Mouse (Mus musculus) MEL (cell line): ENCODE measurements around the gene Mmp27. TPM values are rescaled to one million over a fixed set of nuclear protein-coding genes. Genes with fewer than 3 reads are reported as not detected.

Source experiments
- DNase-seq: peaks from one replicate; pipeline ENCODE4 v3.0.0; 2011; ENCODE audit warnings: low read depth, low spot score
- H3K27ac ChIP-seq: 2 replicates; pipeline ENCODE4 v1.5.1; 2012; ENCODE audit warnings: low read depth, mild to moderate bottlenecking, control low read depth, low read length, moderate library complexity; ENCODE audit not compliant: control insufficient read depth
- H3K27me3 ChIP-seq, 2 experiments: fragments of 150-350 bp in 1 of 2; sonication (generic) in 1 of 2; 2 replicates each; pipeline ENCODE4 v1.6.1; 2012; ENCODE audit warnings: low read length in 2 of 2, mild to moderate bottlenecking in 2 of 2, improper control_type of control experiment in 1 of 2, moderate library complexity in 1 of 2; ENCODE audit not compliant: insufficient read depth in 2 of 2, control insufficient read depth in 1 of 2
- H3K36me3 ChIP-seq, 2 experiments: 2 replicates each; pipeline ENCODE4 v1.6.1; 2012 to 2014; ENCODE audit warnings: low read length in 2 of 2, improper control_type of control experiment in 1 of 2, inconsistent platforms in 1 of 2, mild to moderate bottlenecking in 1 of 2; ENCODE audit not compliant: insufficient read depth in 2 of 2, control insufficient read depth in 1 of 2
- H3K4me1 ChIP-seq, 2 experiments: fragments of 150-350 bp in 1 of 2; sonication (generic) in 1 of 2; 2 replicates each; pipeline ENCODE4 v1.6.1; 2012; ENCODE audit warnings: low read length in 2 of 2, improper control_type of control experiment in 1 of 2, mild to moderate bottlenecking in 1 of 2; ENCODE audit not compliant: insufficient read depth in 2 of 2, control insufficient read depth in 1 of 2
- H3K4me3 ChIP-seq, 2 experiments: fragments of 150-350 bp in 1 of 2; sonication (generic) in 1 of 2; 2 replicates each; pipeline ENCODE4 v1.5.1; 2012; ENCODE audit warnings: low read depth in 2 of 2, low read length in 2 of 2, mild to moderate bottlenecking in 2 of 2, moderate library complexity in 2 of 2, control low read depth in 1 of 2, improper control_type of control experiment in 1 of 2; ENCODE audit not compliant: control insufficient read depth in 1 of 2, insufficient read depth in 1 of 2
- H3K79me2 ChIP-seq: 2 replicates; pipeline ENCODE4 v1.6.1; 2012; ENCODE audit warnings: mild to moderate bottlenecking, low read length, moderate library complexity; ENCODE audit not compliant: control insufficient read depth, poor library complexity, insufficient read depth
- H3K9ac ChIP-seq: 2 replicates; pipeline ENCODE4 v1.6.1; 2012; ENCODE audit warnings: low read depth, mild to moderate bottlenecking, control low read depth, low read length, moderate library complexity; ENCODE audit not compliant: control insufficient read depth, poor library complexity, severe bottlenecking
- H3K9me3 ChIP-seq: fragments of 150-350 bp; sonication (generic); replicated peaks from 2 replicates; pipeline ENCODE4 v1.6.1; 2012; ENCODE audit warnings: mild to moderate bottlenecking, low read length, improper control_type of control experiment, moderate library complexity; ENCODE audit not compliant: insufficient read depth
- BHLHE40 ChIP-seq: IDR thresholded peaks from 2 replicates; pipeline ENCODE4 v1.6.1; 2012; ENCODE audit warnings: low read depth, mild to moderate bottlenecking, inconsistent platforms, low read length, improper control_type of control experiment, borderline replicate concordance
- E2F4 ChIP-seq: IDR thresholded peaks from 2 replicates; pipeline ENCODE4 v1.6.1; 2011; ENCODE audit warnings: low read depth, low read length, improper control_type of control experiment, borderline replicate concordance
- JUND ChIP-seq: IDR thresholded peaks from 2 replicates; pipeline ENCODE4 v1.6.1; 2011; ENCODE audit warnings: low read depth, mild to moderate bottlenecking, improper control_type of control experiment, low read length
- KAT2A ChIP-seq: conservative IDR thresholded peaks from 2 replicates; pipeline ENCODE4 v1.6.1; 2012; ENCODE audit warnings: low read depth, low read length, improper control_type of control experiment, inconsistent platforms
- MAX ChIP-seq: IDR thresholded peaks from 2 replicates; pipeline ENCODE4 v1.6.1; 2011; ENCODE audit warnings: low read length, improper control_type of control experiment
- MAZ ChIP-seq: IDR thresholded peaks from 2 replicates; pipeline ENCODE4 v1.6.1; 2012; ENCODE audit warnings: low read depth, mild to moderate bottlenecking, inconsistent platforms, low read length, improper control_type of control experiment
- MYB ChIP-seq: IDR thresholded peaks from 2 replicates; pipeline ENCODE4 v1.6.1; 2011; ENCODE audit warnings: mild to moderate bottlenecking, low read depth, low read length, improper control_type of control experiment
- MYC ChIP-seq: IDR thresholded peaks from 2 replicates; pipeline ENCODE4 v1.6.1; 2011; ENCODE audit warnings: low read depth, mild to moderate bottlenecking, low read length, improper control_type of control experiment, moderate library complexity
- NELFE ChIP-seq: IDR thresholded peaks from 2 replicates; pipeline ENCODE4 v1.6.1; 2011; ENCODE audit warnings: low read depth, low read length, improper control_type of control experiment
- NRF1 ChIP-seq: IDR thresholded peaks from 2 replicates; pipeline ENCODE4 v1.6.1; 2014; ENCODE audit warnings: low read depth, mild to moderate bottlenecking, inconsistent platforms, low read length, improper control_type of control experiment, moderate library complexity; ENCODE audit not compliant: poor library complexity, insufficient read depth, severe bottlenecking
- POLR2A ChIP-seq, 2 experiments: IDR thresholded peaks; 2 replicates each; pipeline ENCODE4 v1.6.1; 2011 to 2012; ENCODE audit warnings: low read length in 2 of 2, mild to moderate bottlenecking in 2 of 2, control low read depth in 1 of 2, improper control_type of control experiment in 1 of 2, low read depth in 1 of 2, moderate library complexity in 1 of 2; ENCODE audit not compliant: control insufficient read depth in 1 of 2, insufficient read depth in 1 of 2, poor library complexity in 1 of 2
- POLR2AphosphoS5 ChIP-seq: IDR thresholded peaks from 2 replicates; pipeline ENCODE4 v1.6.1; 2012; ENCODE audit warnings: low read depth, borderline replicate concordance, mild to moderate bottlenecking, inconsistent platforms, low read length, moderate library complexity, mixed read lengths
- RCOR1 ChIP-seq: IDR thresholded peaks from 2 replicates; pipeline ENCODE4 v1.6.1; 2012; ENCODE audit warnings: low read depth, mild to moderate bottlenecking, inconsistent platforms, low read length, improper control_type of control experiment
- TAL1 ChIP-seq: IDR thresholded peaks from 2 replicates; pipeline ENCODE4 v1.6.1; 2012; ENCODE audit warnings: mild to moderate bottlenecking, inconsistent platforms, low read length, moderate library complexity, mixed read lengths
- TBP ChIP-seq: IDR thresholded peaks from 2 replicates; pipeline ENCODE4 v1.8.0; 2011; ENCODE audit warnings: low read depth, low read length, improper control_type of control experiment
- TCF12 ChIP-seq: IDR thresholded peaks from 2 replicates; pipeline ENCODE4 v1.6.1; 2014; ENCODE audit warnings: low read depth, mild to moderate bottlenecking, inconsistent platforms, low read length, improper control_type of control experiment, moderate library complexity
- USF2 ChIP-seq, 2 experiments: IDR thresholded peaks; 2 replicates each; pipeline ENCODE4 v1.6.1; 2011 to 2012; ENCODE audit warnings: improper control_type of control experiment in 2 of 2, low read length in 2 of 2, borderline replicate concordance in 1 of 2, inconsistent platforms in 1 of 2, low read depth in 1 of 2, mild to moderate bottlenecking in 1 of 2; ENCODE audit not compliant: insufficient read depth in 1 of 2
- ZKSCAN1 ChIP-seq: IDR thresholded peaks from 2 replicates; pipeline ENCODE4 v1.6.1; 2012; ENCODE audit warnings: low read depth, mild to moderate bottlenecking, inconsistent platforms, low read length, improper control_type of control experiment, moderate library complexity
- ZMIZ1 ChIP-seq: IDR thresholded peaks from 2 replicates; pipeline ENCODE4 v1.6.1; 2012; ENCODE audit warnings: low read depth, mild to moderate bottlenecking, inconsistent platforms, low read length, improper control_type of control experiment, moderate library complexity
- ZNF384 ChIP-seq: IDR thresholded peaks from 2 replicates; pipeline ENCODE4 v1.6.1; 2012; ENCODE audit warnings: low read depth, mild to moderate bottlenecking, inconsistent platforms, low read length, improper control_type of control experiment
- polyA plus RNA-seq, 2 experiments: library from polyadenylated mRNA; stranded (reverse) in 1 of 2; unstranded in 1 of 2; fragments of >175 nt in 1 of 2; fragments of >200 nt in 1 of 2; gene quantifications; 2 replicates each; pipeline versions ENCODE4 v1.2.1 to v1.2.4; 2012; ENCODE audit warnings: low replicate concordance in 2 of 2, low read depth in 1 of 2; ENCODE audit not compliant: insufficient read length in 2 of 2, insufficient read depth in 1 of 2, missing spikeins in 1 of 2
- total RNA-seq: library from RNA; depleted of rRNA; stranded (reverse); fragments of 300-350 nt; gene quantifications from 2 replicates; pipeline ENCODE4 v1.2.3, GENCODE M21; 2012

Gene Mmp27
- total and polyA plus RNA-seq, 3 experiments = 0.27 TPM; not detected in 2

- Histone ChIP-seq H3K36me3 (no peaks in the 10 kb centered on the region), H3K9ac (no peak overlapping the region), H3K9me3 (no peaks in the 10 kb centered on the region), H3K4me1 (peaks cover 0 to 3% of the 10 kb centered on the region in 2 experiments; a peak in 1 of 4 replicates), H3K27ac (no peak overlapping the region), H3K4me3 (no peak overlapping the region), H3K79me2 (no peaks in the 10 kb centered on the region), H3K27me3 (no peaks in the 10 kb centered on the region)
- no peak for TF ChIP-seq TAL1
- TF ChIP-seq POLR2A (IDR thresholded peaks at IDR 0.05; ENCODE audit: control insufficient read depth in 1 of 2, insufficient read depth in 1 of 2, low read depth in 1 of 2, low read length in 2 of 2, poor library complexity in 1 of 2) = no peak
- no peak for TF ChIP-seq ZKSCAN1
- TF ChIP-seq ZMIZ1 = no peak
- TF ChIP-seq POLR2AphosphoS5 = no peak
- TF ChIP-seq MYC = no peak
- TF ChIP-seq ZNF384 = no peak
- TF ChIP-seq MAX = no peak
- no peak for TF ChIP-seq TBP
- no peak for TF ChIP-seq RCOR1
- TF ChIP-seq USF2 (IDR thresholded peaks at IDR 0.05; ENCODE audit: borderline replicate concordance in 1 of 2, insufficient read depth in 1 of 2, low read depth in 1 of 2, low read length in 2 of 2) = no peak
- no peak for DNase-seq
Observed at GRCm38 (mm10) chr9:7526255-7526940, 44.8 kb upstream of the Mmp27 start.

- no peak overlapping the region for H3K4me3 ChIP-seq
- H3K27ac ChIP-seq = no peak overlapping the region
- no peaks in the 10 kb centered on the region for H3K36me3 ChIP-seq
- no peaks in the 10 kb centered on the region for H3K79me2 ChIP-seq
- H3K4me1 ChIP-seq = no peaks in the 10 kb centered on the region
- peaks cover 0 to 2% of the 10 kb centered on the region in 2 experiments; a peak in 1 of 4 replicates for H3K27me3 ChIP-seq
- no peak overlapping the region for H3K9ac ChIP-seq
- no peak for TF ChIP-seq MYB
- no peak for TF ChIP-seq E2F4
- no peak for TF ChIP-seq TCF12
- no peak for TF ChIP-seq NRF1
- no peak for TF ChIP-seq JUND
- TF ChIP-seq MAZ = no peak
- no peak for TF ChIP-seq NELFE
- no peak for TF ChIP-seq BHLHE40
- TF ChIP-seq KAT2A = no peak
- H3K9me3 ChIP-seq = no peaks in the 10 kb centered on the region
- no peak for DNase-seq
Observed at GRCm38 (mm10) chr9:7542763-7543162, 28.4 kb upstream of the Mmp27 start.
